13 mouse cellular contexts compared by ENCODE assay signal in genomic region chr13:95545729-95546186, GRCm38 (mm10). TPM values are rescaled to one million over a fixed set of nuclear protein-coding genes. Genes with fewer than 3 reads are reported as not detected.
DNase-seq lines count a peak whose midpoint lies in the region; ATAC-seq and TF ChIP-seq lines count a peak whose summit lies in the region.
"Had no signal": no experiment of that assay in that cellular context is flagged by ENCODE, and none has a peak within 500 bp of the region (broad histone marks: within the 10 kb centered on the region; RNA-seq: fewer than 3 reads in every experiment).

No protein-coding gene starts in this region.

- H3K9ac ChIP-seq in lung, embryonic 14.5 days: no peak overlapping the region
- H3K9ac ChIP-seq in limb, embryonic 14.5 days (ENCODE audit: low read depth, low read length, severe bottlenecking): no peak overlapping the region
- H3K9ac ChIP-seq: forebrain, embryonic 13.5 days had no signal

- ATAC-seq in lung, embryonic 14.5 days (ENCODE audit: insufficient read depth): 0 out of 2 replicates have a peak, but pooled peaks have one; percentile 32
- ATAC-seq in limb, embryonic 14.5 days (ENCODE audit: low FRiP score, low read depth): peak; percentile 78
- ATAC-seq in megakaryocyte progenitor cell, adult 5-6 weeks (replicated peaks; ENCODE audit: poor library complexity): no peak
- ATAC-seq: forebrain, embryonic 13.5 days had no signal

- peaks cover 18% of the 10 kb centered on the region for H3K4me1 ChIP-seq in heart, embryonic 10.5 days
- peaks cover 14% of the 10 kb centered on the region for H3K4me1 ChIP-seq in lung, embryonic 14.5 days (ENCODE audit: insufficient read depth)
- peaks cover 2% of the 10 kb centered on the region for H3K4me1 ChIP-seq in lung, adult 2 months (ENCODE audit: control insufficient read depth, insufficient read depth, low read length)
- H3K4me1 ChIP-seq in limb, embryonic 14.5 days (ENCODE audit: control insufficient read depth, insufficient read depth, low read length): peaks cover 24% of the 10 kb centered on the region

- no peaks in the 10 kb centered on the region for H3K9me3 ChIP-seq in heart, embryonic 10.5 days
- H3K9me3 ChIP-seq in lung, embryonic 14.5 days (ENCODE audit: low read depth, low read length): no peaks in the 10 kb centered on the region
- H3K9me3 ChIP-seq in limb, embryonic 14.5 days (ENCODE audit: control insufficient read depth, low read length): no peaks in the 10 kb centered on the region
- H3K9me3 ChIP-seq: forebrain, embryonic 13.5 days had no signal

- 0 out of 2 replicates have a peak, but pooled peaks cover 3% of the 10 kb centered on the region for H3K27me3 ChIP-seq in heart, embryonic 10.5 days (ENCODE audit: insufficient read depth, poor library complexity, severe bottlenecking)
- no peaks in the 10 kb centered on the region for H3K27me3 ChIP-seq in lung, embryonic 14.5 days (ENCODE audit: insufficient read depth, low read length)
- H3K27me3 ChIP-seq in limb, embryonic 14.5 days (ENCODE audit: control insufficient read depth, insufficient read depth, low read length): no peaks in the 10 kb centered on the region
- H3K27me3 ChIP-seq: forebrain, embryonic 13.5 days had no signal

- H3K27ac ChIP-seq in heart, embryonic 10.5 days: no peak overlapping the region
- H3K27ac ChIP-seq in lung, embryonic 14.5 days (ENCODE audit: low read depth): peak overlapping the region; percentile 6
- H3K27ac ChIP-seq in limb, embryonic 14.5 days (replicated peaks; ENCODE audit: low read depth, low read length): peak overlapping the region; percentile 50
- H3K27ac ChIP-seq: forebrain, embryonic 13.5 days had no signal

- H3K4me3 ChIP-seq in heart, embryonic 10.5 days: no peak overlapping the region
- no peak overlapping the region for H3K4me3 ChIP-seq in lung, embryonic 14.5 days (ENCODE audit: low read depth, low read length)
- no peak overlapping the region for H3K4me3 ChIP-seq in lung, adult 2 months (replicated peaks; ENCODE audit: extremely low read depth, low read depth, low read length)
- H3K4me3 ChIP-seq in limb, embryonic 14.5 days (replicated peaks; ENCODE audit: low read length): no peak overlapping the region
- H3K4me3 ChIP-seq: forebrain, embryonic 13.5 days had no signal

- H3K4me2 ChIP-seq in lung, embryonic 14.5 days: no peak overlapping the region
- no peak overlapping the region for H3K4me2 ChIP-seq in limb, embryonic 14.5 days (replicated peaks; ENCODE audit: low read depth, low read length, severe bottlenecking)
- H3K4me2 ChIP-seq: forebrain, embryonic 13.5 days had no signal

- no peak for TF ChIP-seq CTCF in lung, embryonic 14.5 days (IDR thresholded peaks at IDR 0.05; ENCODE audit: low read depth)
- TF ChIP-seq CTCF in lung, adult 2 months (IDR thresholded peaks at IDR 0.05; ENCODE audit: insufficient read depth, low read length): no peak

- 74% methylated on average over 7 of the region's 7 CpGs for WGBS in heart, embryonic 10.5 days
- WGBS in lung, embryonic 14.5 days: 55% methylated on average over 7 of the region's 7 CpGs
- 52% methylated on average over 7 of the region's 7 CpGs for WGBS in lung, adult 2 months
- WGBS in limb, embryonic 14.5 days: 54% methylated on average over 7 of the region's 7 CpGs

- H3K36me3 ChIP-seq in heart, embryonic 10.5 days: no peaks in the 10 kb centered on the region
- H3K36me3 ChIP-seq in lung, embryonic 14.5 days (ENCODE audit: insufficient read depth): no peaks in the 10 kb centered on the region
- no peaks in the 10 kb centered on the region for H3K36me3 ChIP-seq in limb, embryonic 14.5 days (ENCODE audit: control insufficient read depth, insufficient read depth, low read length)

- peak; percentile 91 for DNase-seq in heart, adult 11 months
- no peak for DNase-seq in heart, embryonic 10.5 days (ENCODE audit: low spot score)
- DNase-seq in lung, embryonic 14.5 days: peak; percentile 58
- no peak for DNase-seq in lung, adult 2 months
- DNase-seq in Muller cell, postnatal 12 days (ENCODE audit: inconsistent ontology term): peak; percentile 98
- peak; percentile 54 for DNase-seq in limb, embryonic 14.5 days (ENCODE audit: low spot score)
- no peak for DNase-seq in left cerebral cortex, adult 11 months (ENCODE audit: low spot score)
- DNase-seq: cerebellum, adult 8-10 months; kidney, adult 18-20 months; thymus, postnatal 25 days had no signal

- no peak for TF ChIP-seq POLR2A in lung, adult 2 months (IDR thresholded peaks at IDR 0.05; ENCODE audit: borderline replicate concordance, extremely low read depth, low read depth, low read length)
- TF ChIP-seq POLR2A in limb, embryonic 14.5 days (IDR thresholded peaks at IDR 0.05; ENCODE audit: borderline replicate concordance, extremely low read depth, insufficient read depth, insufficient read length): no peak

RNA-seq across cellular contexts. Expression of gene F2rl1, which starts 20.7 kb away (rescaled TPM):
- 0.23 TPM in 1 of 2 replicates, not detected in the other for polyA plus RNA-seq in heart, embryonic 10.5 days (2016; fragmentation: Nextera tagmentation; extraction: Ambion mirVana)
- polyA plus RNA-seq in lung, embryonic 14.5 days (2014; fragmentation: Nextera tagmentation; extraction: Ambion mirVana): 4.1 and 4.5 TPM in 2 replicates
- polyA plus RNA-seq in lung, adult 2 months (2012; rRNA removed): 10.7 and 12.4 TPM in 2 replicates
- polyA plus RNA-seq in limb, embryonic 14.5 days (2012; rRNA removed): 6.8 and 8.1 TPM in 2 replicates
- 2.7 and 4.0 TPM in 2 replicates for polyA plus RNA-seq in limb, embryonic 14.5 days (2014; fragmentation: Nextera tagmentation; extraction: Ambion mirVana)
- 0.15 and 0.27 TPM in 2 replicates for total RNA-seq in megakaryocyte progenitor cell, adult 5-6 weeks (2015)
- 0.04 and 0.61 TPM in 2 replicates for total RNA-seq in megakaryocyte progenitor cell, adult 5-6 weeks (2017)
- total RNA-seq: hematopoietic stem cell, adult 5-6 weeks had no signal

Comparison
In these comparisons a context has a peak if more than half of its experiments do, and no peak if none do; other contexts are left out.
1. DNase-seq: peak in heart, adult 11 months (single experiment), lung, embryonic 14.5 days (single experiment), Muller cell, postnatal 12 days (single experiment) and limb, embryonic 14.5 days (single experiment); none in heart, embryonic 10.5 days (single experiment), lung, adult 2 months (single experiment) and left cerebral cortex, adult 11 months (single experiment).